Mouse (Mus musculus): ENCODE measurements around the gene Copz1. TPM values are rescaled to one million over a fixed set of nuclear protein-coding genes. Genes with fewer than 3 reads are reported as not detected.
"Not testable (repeated sequence)": the region's sequence is repeated elsewhere in the genome, so short reads cannot be mapped to it uniquely, and the experiment has no call there.

Copz1 gene
- polyA plus RNA-seq, 1 experiment from 2014 or later, result 221 TPM

DNA sequence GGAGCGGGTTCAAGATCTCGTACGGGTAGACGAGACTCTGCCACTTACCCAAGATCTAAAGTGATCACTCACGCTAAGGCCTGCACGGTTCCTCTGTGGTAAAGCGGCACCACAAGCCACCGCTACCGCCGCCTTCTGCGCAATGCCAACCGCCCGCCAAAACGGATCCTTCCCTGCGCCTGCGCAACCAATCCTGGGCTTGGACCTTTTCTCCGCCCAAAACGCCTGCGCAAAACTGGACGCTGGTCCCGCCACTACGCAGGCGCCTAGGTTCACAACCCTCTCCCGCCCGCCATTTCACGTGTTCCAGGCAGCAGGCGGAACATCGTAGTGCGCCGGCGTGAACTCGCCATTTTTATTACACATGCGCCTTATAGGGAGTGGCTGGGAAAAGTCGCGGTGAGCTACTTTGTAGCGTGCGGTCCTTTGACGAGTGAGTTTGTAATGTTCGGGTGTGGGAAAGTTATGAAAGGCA is 32.8 kb upstream of the Copz1 start, which contains the start of gene Cbx5:
TSS of gene Cbx5 (minus strand) at position 132 of the 475 bp plus-strand sequence.
- peaks cover 16% of the 10 kb centered on the region for H3K36me3 ChIP-seq (ENCODE audit: control insufficient read depth, insufficient read depth, low read length)
- H3K4me3 ChIP-seq (ENCODE audit: low read depth, low read length), result peak within 1 kb of the TSS; percentile 88
- H3K4me2 ChIP-seq, result peak within 1 kb of the TSS; percentile 75
- peaks cover 18% of the 10 kb centered on the region for H3K4me1 ChIP-seq (ENCODE audit: control insufficient read depth, insufficient read depth, low read length)
- peak within 1 kb of the TSS; percentile 98 for H3K9ac ChIP-seq (ENCODE audit: low read depth, low read length)
- ATAC-seq (replicated peaks; ENCODE audit: insufficient number of reproducible peaks, low FRiP score, low TSS enrichment), result peak; percentile 90
- no peaks in the 10 kb centered on the region for H3K9me3 ChIP-seq (replicated peaks; ENCODE audit: control insufficient read depth, low read length)
- H3K27ac ChIP-seq (ENCODE audit: low read depth, low read length), result peak within 1 kb of the TSS; percentile 89
- under 1% methylated on average over 39 of the region's 39 CpGs for WGBS (ENCODE audit: insufficient replicate concordance)
- no peaks in the 10 kb centered on the region for H3K27me3 ChIP-seq (ENCODE audit: control insufficient read depth, insufficient read depth, low read length)

DNA sequence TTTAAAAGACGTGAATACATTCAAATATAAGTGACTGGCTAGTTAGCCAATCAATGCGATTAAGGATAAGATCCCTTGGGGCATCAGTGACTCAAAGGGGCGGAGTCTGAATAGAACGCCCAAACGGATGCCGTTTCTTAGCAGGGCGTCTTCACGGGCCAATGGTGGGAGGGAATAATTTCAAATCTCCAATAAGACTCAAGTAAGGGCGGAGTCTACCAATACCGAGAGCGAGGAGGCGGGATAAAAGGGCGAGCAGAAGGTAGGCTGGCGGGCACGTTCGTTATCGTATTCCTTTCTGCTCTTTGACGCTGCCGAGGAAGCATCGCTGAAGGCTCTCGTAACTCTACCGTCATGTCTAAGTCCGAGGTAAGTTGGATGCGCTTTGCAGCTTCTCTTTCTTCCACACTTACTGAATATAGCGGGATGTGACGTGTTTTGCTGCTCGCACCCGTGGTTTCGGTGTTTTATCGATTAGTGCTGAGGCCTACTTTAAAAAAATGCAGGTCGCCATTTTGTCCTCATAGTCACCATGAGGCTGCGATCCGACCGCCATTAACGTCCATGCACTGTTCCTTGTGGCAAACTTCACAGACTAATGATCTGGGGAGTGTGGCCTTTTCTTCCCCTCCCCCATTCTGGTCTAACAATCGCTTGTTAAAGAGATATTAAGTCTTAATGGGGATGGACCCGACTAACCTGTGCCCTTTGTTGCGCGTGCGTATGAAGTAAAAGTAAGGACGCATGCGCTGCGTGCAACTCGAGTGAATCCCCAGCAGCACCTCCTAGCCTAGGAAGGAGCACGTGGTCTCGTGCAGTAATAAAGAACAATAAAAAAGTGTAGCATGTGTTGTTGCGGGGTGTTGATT is 32.1 kb upstream of the Copz1 start, which contains the start of gene Hnrnpa1:
TSS of gene Hnrnpa1 (plus strand) at position 273 of the 869 bp plus-strand sequence.
- Histone ChIP-seq H3K4me1 (ENCODE audit: control insufficient read depth, insufficient read depth, low read length) (peaks cover 24% of the 10 kb centered on the region), H3K27ac (ENCODE audit: low read depth, low read length) (peak within 1 kb of the TSS; percentile 89), H3K36me3 (ENCODE audit: control insufficient read depth, insufficient read depth, low read length) (peaks cover 13% of the 10 kb centered on the region), H3K4me3 (ENCODE audit: low read depth, low read length) (peak within 1 kb of the TSS; percentile 88), H3K9me3 (replicated peaks; ENCODE audit: control insufficient read depth, low read length) (no peaks in the 10 kb centered on the region), H3K9ac (ENCODE audit: low read depth, low read length) (peak within 1 kb of the TSS; percentile 98), H3K27me3 (ENCODE audit: control insufficient read depth, insufficient read depth, low read length) (no peaks in the 10 kb centered on the region), H3K4me2 (peak within 1 kb of the TSS; percentile 75)
- WGBS (ENCODE audit: insufficient replicate concordance), result under 1% methylated on average over 47 of the region's 47 CpGs
- ATAC-seq (replicated peaks; ENCODE audit: insufficient number of reproducible peaks, low FRiP score, low TSS enrichment), result peak; percentile 91

DNA sequence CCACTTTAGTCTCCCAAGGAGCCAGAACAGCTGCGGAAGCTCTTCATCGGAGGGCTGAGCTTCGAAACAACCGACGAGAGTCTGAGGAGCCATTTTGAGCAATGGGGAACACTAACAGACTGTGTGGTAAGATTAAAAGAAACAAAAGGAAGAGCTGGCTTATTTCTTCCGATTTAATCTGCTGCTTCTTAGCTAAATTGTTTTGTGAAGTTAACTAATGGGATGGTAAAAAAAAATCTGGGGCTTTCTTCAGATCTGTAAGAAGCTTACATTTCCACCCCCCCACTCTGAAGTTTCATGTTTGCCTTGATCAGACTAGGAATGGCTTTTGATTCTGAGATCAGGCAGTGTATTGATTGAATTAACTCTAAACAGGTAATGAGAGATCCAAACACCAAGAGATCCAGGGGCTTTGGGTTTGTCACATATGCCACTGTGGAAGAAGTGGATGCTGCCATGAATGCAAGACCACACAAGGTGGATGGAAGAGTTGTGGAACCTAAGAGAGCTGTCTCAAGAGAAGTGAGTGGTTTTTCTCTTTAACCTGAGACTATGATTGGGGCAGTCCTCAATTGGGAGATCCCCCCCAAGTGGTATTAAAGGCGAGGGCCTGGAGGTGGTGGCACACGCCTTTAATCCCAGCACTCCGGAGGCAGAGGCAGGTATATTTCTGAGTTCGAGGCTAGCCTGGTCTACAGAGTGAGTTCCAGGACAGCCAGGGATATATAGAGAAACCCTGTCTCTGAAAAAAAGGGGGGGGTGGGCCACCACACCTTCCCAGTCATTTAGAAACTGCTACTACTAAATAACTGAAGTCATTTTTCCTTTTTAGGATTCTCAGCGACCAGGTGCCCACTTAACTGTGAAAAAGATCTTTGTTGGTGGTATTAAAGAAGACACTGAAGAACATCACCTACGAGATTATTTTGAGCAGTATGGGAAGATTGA is 31.2 kb upstream of the Copz1 start:
- Histone ChIP-seq H3K4me2 (peak overlapping the region; percentile 75), H3K4me1 (ENCODE audit: control insufficient read depth, insufficient read depth, low read length) (peaks cover 27% of the 10 kb centered on the region), H3K4me3 (ENCODE audit: low read depth, low read length) (peak overlapping the region; percentile 88), H3K27ac (ENCODE audit: low read depth, low read length) (peak overlapping the region; percentile 89), H3K36me3 (ENCODE audit: control insufficient read depth, insufficient read depth, low read length) (peaks cover 19% of the 10 kb centered on the region), H3K9ac (ENCODE audit: low read depth, low read length) (peak overlapping the region; percentile 98)
- 9% methylated on average over 11 of the region's 12 CpGs for WGBS (ENCODE audit: insufficient replicate concordance)
- not testable (repeated sequence) for ATAC-seq (replicated peaks; ENCODE audit: insufficient number of reproducible peaks, low FRiP score, low TSS enrichment); H3K27me3 ChIP-seq (ENCODE audit: control insufficient read depth, insufficient read depth, low read length); H3K9me3 ChIP-seq (replicated peaks; ENCODE audit: control insufficient read depth, low read length)

DNA sequence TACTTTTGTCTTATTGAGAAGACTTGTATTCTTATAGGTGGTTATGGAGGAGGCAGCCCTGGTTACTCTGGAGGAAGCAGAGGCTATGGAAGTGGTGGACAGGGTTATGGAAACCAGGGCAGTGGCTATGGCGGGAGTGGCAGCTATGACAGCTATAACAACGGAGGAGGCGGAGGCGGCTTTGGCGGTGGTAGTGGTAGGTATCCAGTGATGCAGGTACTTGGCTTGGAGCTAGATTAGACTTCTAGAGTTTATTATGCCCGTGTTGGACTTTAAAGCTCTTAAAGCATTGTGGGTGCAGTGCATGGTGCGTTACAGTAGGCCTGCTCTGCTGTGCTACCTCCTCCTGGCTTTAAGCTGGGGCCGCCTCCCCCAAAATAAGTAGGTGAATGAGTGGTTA is 29.6 kb upstream of the Copz1 start:
- H3K9me3 ChIP-seq (replicated peaks; ENCODE audit: control insufficient read depth, low read length), result no peaks in the 10 kb centered on the region
- H3K4me1 ChIP-seq (ENCODE audit: control insufficient read depth, insufficient read depth, low read length), result peaks cover 27% of the 10 kb centered on the region
- WGBS (ENCODE audit: insufficient replicate concordance), result 70% methylated on average over 8 of the region's 8 CpGs
- no peaks in the 10 kb centered on the region for H3K27me3 ChIP-seq (ENCODE audit: control insufficient read depth, insufficient read depth, low read length)
- H3K36me3 ChIP-seq (ENCODE audit: control insufficient read depth, insufficient read depth, low read length), result peaks cover 33% of the 10 kb centered on the region
- H3K27ac ChIP-seq (ENCODE audit: low read depth, low read length), result no peak overlapping the region; the same call in 1 of the 2 replicates
- ATAC-seq (replicated peaks; ENCODE audit: insufficient number of reproducible peaks, low FRiP score, low TSS enrichment), result no peak
- peak overlapping the region; percentile 88 for H3K4me3 ChIP-seq (ENCODE audit: low read depth, low read length)
- peak overlapping the region; percentile 75 for H3K4me2 ChIP-seq
- H3K9ac ChIP-seq (ENCODE audit: low read depth, low read length), result peak overlapping the region; percentile 98

DNA sequence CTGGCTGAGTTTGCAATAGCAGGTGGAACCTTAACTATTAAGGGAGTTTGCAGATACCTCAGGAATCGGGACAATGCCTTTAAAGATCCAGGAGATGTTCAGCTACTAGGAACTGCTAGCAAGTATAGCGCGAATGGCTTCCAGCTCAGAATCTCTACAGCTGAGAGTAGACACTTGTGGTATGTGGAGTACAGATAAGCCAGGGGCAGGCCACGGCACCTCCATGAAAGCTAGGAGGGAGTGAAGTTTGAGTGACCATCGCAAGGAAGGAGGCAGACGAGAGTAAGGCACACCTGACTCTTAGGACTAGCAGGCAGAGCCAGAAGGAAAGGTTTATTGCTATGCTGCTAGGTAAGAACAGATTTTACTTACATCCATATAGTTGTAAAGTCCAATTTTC is 26.9 kb upstream of the Copz1 start:
- Histone ChIP-seq H3K27ac (ENCODE audit: low read depth, low read length) (no peak overlapping the region), H3K9ac (ENCODE audit: low read depth, low read length) (no peak overlapping the region), H3K36me3 (ENCODE audit: control insufficient read depth, insufficient read depth, low read length) (peaks cover 43% of the 10 kb centered on the region), H3K9me3 (replicated peaks; ENCODE audit: control insufficient read depth, low read length) (no peaks in the 10 kb centered on the region), H3K4me3 (ENCODE audit: low read depth, low read length) (0 out of 2 replicates have a peak overlapping the region, but pooled peaks have one; percentile 3), H3K27me3 (ENCODE audit: control insufficient read depth, insufficient read depth, low read length) (no peaks in the 10 kb centered on the region), H3K4me2 (no peak overlapping the region), H3K4me1 (ENCODE audit: control insufficient read depth, insufficient read depth, low read length) (peaks cover 27% of the 10 kb centered on the region)
- no peak for ATAC-seq (replicated peaks; ENCODE audit: insufficient number of reproducible peaks, low FRiP score, low TSS enrichment)
- 33% methylated on average over 6 of the region's 6 CpGs for WGBS (ENCODE audit: insufficient replicate concordance)

DNA sequence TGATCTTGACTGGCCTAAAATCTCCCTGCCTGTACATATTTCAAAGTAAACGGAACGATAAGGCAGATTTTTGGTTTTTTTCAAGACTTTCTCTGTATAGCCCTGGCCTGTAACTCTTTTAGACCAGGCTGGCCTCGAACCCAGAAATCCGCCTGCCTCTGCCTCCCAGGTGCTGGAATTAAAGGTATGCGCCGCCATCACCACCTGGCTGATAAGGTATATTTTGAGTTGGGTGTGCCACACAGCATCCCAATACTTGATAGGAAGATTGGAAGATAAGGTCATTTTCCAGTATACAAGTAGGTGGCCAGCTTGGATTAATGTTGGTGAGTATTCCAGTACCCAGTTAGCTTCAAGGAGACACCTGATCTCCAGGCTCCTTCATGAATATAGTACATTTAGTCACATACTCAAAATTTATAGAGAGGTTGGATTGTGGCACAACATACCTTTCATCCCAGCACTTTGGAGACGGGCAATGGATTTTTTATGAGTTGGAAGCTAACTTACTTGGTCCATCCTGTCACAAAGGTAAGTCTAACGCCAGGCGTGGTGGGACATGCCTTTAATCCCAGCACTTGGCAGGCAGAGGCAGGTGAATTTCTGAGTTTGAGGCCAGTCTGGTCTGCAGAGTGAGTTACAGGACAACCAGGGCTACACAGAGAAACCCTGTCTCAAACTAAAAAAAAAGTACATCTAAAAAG is 25.3 kb upstream of the Copz1 start:
- H3K9me3 ChIP-seq (replicated peaks; ENCODE audit: control insufficient read depth, low read length), result no peaks in the 10 kb centered on the region
- no peak overlapping the region for H3K4me2 ChIP-seq
- H3K36me3 ChIP-seq (ENCODE audit: control insufficient read depth, insufficient read depth, low read length), result peaks cover 40% of the 10 kb centered on the region
- peaks cover 25% of the 10 kb centered on the region for H3K4me1 ChIP-seq (ENCODE audit: control insufficient read depth, insufficient read depth, low read length)
- H3K27me3 ChIP-seq (ENCODE audit: control insufficient read depth, insufficient read depth, low read length), result no peaks in the 10 kb centered on the region
- WGBS (ENCODE audit: insufficient replicate concordance), result 84% methylated on average over 9 of the region's 9 CpGs
- no peak overlapping the region for H3K27ac ChIP-seq (ENCODE audit: low read depth, low read length)
- ATAC-seq (replicated peaks; ENCODE audit: insufficient number of reproducible peaks, low FRiP score, low TSS enrichment), result no peak
- H3K4me3 ChIP-seq (ENCODE audit: low read depth, low read length), result no peak overlapping the region
- no peak overlapping the region for H3K9ac ChIP-seq (ENCODE audit: low read depth, low read length)

DNA sequence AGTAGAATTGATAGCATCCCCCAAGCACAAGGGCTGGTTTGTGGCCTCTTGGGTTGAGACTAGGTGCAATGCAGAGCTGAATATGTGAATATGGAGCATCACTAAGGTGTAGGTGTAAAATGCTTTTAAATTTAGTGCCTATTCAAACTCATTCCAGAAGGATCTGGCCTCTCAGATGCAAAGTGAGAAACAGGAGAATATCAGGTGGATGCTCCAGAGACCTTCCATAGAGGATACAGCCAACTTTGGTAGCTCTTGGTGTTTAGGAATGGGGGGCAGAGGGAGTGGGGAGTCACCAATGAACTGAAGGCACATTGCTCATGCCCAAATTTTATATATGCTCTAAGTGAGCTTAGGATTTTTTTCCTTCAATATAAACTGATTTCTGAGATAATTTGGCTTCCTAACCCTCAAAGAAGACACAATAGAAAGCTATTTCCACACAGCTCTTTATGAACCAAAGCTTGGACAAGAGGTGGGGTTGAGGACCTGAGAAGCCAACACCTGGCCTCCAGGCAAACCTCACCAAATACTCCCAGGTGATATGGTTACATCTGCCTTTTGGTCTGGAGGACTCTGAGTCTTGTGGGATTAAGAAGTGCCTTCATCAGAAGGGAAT is 24.6 kb upstream of the Copz1 start:
- no peak overlapping the region for H3K27ac ChIP-seq (ENCODE audit: low read depth, low read length)
- no peaks in the 10 kb centered on the region for H3K27me3 ChIP-seq (ENCODE audit: control insufficient read depth, insufficient read depth, low read length)
- peaks cover 37% of the 10 kb centered on the region for H3K36me3 ChIP-seq (ENCODE audit: control insufficient read depth, insufficient read depth, low read length)
- H3K4me1 ChIP-seq (ENCODE audit: control insufficient read depth, insufficient read depth, low read length), result peaks cover 19% of the 10 kb centered on the region
- H3K9ac ChIP-seq (ENCODE audit: low read depth, low read length), result no peak overlapping the region
- no peak overlapping the region for H3K4me2 ChIP-seq
- H3K9me3 ChIP-seq (replicated peaks; ENCODE audit: control insufficient read depth, low read length), result no peaks in the 10 kb centered on the region
- no peak overlapping the region for H3K4me3 ChIP-seq (ENCODE audit: low read depth, low read length)
- no peak for ATAC-seq (replicated peaks; ENCODE audit: insufficient number of reproducible peaks, low FRiP score, low TSS enrichment)
